Mouse (Mus musculus): Measurements from ENCODE around the gene Gskip. TPM values are rescaled to one million over a fixed set of nuclear protein-coding genes. Genes with fewer than 3 reads are reported as not detected.

The Gskip gene
- 10 to 100 TPM; 51.6 to 52.4 TPM for polyA plus RNA-seq (2017; shearing (Covaris generic))

DNA sequence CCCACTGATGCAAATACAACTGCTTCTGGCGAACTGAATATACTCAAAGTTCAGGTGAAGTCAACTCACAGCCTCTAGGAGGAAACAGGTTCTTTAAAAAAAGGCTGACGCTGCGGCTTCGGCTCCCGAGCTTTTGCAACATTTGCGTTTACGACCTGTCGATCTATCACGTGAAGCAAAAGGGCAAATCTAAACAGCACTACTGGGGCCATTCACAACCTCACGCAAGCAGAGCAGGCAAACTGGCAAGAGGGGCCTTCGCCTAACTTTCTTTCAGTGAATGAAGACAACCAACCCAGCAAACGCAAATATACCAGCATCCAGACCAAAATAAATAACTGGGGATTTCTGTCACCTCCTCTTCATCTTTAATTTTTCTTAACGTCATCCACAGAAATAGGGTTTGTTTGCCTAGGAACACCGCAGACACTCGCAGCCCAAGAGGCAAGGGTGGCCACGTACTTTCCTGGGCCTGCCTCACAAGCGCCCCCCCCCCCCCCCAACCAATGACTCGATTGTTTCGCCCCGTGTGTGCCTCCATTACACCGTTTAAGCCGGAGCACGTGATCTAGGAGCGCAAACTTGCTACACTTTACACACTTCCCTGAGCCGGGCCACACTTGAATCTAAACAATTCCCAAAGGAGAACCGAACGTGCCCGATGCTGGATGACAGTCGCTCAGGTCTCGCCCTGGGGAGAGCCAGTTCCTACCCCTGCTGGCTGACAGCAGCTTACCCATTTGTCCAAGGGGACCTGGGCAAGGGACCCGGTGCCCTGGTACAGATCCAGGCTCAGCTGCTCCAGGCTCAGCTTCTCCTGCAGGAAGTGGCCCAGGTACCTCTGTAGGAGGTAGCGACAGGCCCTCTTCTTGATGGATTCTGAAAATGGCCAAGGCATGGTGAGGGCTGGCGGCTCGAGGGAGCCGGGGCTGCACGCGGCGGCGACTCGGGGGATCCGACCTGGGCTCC is at the start of gene Gskip:
TSS of gene Gskip (plus strand) at position 897 of the 969 bp plus-strand sequence.
- peak; percentile 43 for ATAC-seq

DNA sequence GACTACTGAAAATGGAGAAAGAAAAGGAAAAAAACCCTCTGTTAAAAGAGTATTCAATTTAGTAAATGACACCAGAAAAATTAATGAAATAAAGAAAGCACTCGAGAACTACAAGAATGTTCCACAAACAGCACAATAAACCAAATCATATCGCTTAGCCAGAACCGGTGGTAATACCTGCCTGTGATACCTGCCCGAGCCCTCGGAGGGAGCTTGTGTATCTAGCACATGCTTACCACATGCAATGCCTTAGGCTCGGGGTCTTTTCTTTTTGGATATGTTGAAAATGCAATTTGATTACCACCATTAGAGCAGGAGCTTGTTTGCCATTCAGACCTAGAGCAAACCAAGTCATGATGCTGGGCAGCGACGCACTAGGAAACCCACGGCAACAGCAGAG is 48.1 kb upstream of the Gskip start:
- ATAC-seq = no peak

DNA sequence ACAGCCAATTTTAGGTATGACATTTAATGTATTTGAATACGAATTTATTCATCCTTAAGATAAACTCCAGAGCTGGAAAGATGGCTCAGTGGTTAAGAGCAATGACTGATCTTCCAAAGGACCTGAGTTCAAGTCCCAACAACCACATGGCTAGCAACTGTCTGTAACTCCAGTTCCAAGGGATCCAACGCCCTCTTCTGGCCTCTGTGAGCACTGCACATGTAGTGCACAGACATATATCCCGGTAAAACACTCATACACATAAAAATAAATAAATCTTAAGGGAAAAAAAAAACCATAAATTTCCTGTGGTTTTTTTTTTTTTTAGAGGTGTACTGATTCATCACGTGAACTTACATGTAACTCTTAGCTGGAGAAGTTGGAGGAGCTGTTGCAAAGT is 47.1 kb upstream of the Gskip start:
- no peak for ATAC-seq

DNA sequence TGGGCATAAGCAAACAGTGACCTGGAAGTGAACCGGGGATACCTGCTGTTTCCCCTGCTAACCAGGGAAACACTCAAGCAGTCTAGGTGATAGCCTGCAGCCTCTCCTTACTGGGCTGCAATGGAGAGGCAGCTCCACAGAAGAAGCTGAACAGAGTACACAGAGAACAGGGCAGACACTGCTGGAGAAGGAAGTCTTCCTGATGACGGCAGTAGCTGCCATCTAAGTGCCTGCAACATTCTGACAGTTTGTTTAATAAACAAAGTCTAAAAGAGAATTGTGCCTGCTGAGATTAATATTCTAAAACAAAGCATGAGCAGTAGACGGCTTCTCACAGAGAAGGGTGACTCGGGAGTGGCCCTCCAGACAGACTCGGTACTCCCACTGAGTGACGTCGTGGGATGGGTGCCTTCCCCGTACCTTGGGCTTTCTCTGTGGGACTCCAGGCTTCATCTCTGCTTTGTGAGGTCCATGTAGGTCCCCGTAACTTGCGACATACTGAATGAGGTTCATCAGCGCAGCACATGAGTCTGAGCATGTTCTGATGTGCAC is 41.8 kb upstream of the Gskip start:
- ATAC-seq = no peak

DNA sequence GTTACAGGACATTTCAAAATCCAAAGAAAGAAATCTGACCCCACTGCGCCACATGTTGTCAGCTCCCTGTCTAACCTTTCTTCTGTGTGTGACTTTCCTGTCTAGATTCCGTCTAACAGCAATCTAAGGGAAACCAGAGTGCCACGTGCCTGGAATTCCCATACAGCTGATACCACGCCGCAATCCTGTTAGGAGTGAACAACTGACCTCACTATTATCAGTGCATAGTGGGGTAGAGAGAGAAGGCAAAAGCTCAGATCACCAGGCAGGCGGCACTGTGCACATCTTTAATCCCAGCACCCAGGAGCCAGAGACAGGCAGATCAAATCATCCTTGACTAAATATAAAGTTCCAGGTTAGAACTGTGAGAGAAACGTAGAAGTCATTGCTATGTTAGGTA is 28.8 kb upstream of the Gskip start:
- no peak for ATAC-seq

GRCm38 (mm10) chr12:105676274-105676673 is 8.4 kb upstream of the Gskip start:
- no peak for ATAC-seq

DNA sequence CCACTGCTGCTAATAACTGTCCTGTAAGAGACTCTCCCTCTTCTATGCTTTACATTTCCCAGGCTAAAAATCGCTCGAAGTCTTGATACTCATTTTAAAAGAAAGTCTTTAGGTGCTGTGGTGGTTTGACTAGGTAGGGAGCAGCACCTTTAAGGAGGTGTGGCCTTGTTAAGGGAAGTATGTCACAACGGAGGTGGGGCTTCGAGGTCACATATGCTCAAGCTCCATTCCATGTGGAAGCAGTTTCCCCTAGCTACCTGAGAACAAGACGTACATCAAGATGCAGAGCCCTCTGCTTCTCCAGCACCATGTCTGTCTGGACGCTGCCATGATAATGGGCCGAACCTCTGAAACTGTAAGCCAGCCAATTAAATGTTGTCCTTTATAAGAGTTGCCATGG is 6.4 kb upstream of the Gskip start:
- ATAC-seq = no peak

- ATAC-seq = no peak
Measured at GRCm38 (mm10) chr12:105678762-105679161, 5.9 kb upstream of the Gskip start.

DNA sequence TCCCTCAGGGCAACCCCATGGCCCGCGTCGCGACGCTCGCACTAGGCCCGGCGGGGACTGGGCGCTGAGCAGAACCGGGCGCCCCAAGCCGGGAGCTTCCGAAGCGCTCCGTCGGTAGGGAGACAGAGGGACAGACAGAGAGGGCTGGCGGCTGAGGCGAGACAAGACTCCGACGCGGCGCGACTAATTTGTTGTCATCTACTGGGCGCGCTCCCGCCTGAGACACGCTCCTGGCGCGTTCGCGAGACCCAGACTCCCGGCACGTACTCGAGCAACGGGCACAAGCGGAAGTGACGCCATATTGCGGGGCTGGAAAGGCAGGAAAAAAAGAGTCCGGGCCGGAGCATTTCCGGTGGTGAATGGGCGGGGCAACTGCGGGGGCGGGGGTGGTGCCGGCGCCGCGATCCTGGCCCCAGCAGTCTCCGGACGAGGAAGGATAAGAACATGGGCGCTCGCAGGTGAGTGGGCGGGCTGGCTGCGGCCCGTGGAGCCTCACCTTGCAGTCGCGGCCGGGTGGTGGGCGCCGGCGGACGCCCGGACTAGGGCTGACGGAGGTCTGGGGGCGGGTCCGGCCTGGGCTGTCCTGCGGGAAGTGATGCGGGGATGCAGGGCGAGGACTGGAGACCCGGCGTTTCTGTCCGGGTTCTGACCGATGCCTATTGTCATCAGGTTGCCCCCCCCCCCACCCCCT is 517 bp downstream of the Gskip start, which contains the start of gene Atg2b:
TSS of gene Atg2b (minus strand) at position 211 of the 691 bp plus-strand sequence.
- peak; percentile 72 for ATAC-seq

- no peak for ATAC-seq
Measured at GRCm38 (mm10) chr12:105686791-105687190, 2.2 kb downstream of the Gskip start.

DNA sequence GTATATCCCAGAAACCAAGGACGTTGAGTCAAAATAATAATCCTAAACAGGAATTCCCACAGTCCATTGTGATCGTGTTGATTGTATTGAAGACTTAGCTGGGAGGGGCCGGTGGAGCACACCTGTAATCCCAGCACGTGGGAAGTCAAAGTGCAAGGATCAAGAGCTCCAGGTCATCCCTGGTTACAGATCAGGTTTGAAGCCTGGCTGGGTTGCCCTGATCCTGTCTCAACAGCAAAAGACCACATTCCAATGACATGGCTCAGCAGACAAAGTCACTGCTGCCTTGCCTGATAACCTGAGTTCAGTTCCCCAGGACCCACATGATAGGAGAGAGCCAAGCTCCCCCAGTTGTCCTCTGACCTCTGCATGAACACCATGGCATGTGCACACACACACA is 2.8 kb downstream of the Gskip start:
- no peak for ATAC-seq

DNA sequence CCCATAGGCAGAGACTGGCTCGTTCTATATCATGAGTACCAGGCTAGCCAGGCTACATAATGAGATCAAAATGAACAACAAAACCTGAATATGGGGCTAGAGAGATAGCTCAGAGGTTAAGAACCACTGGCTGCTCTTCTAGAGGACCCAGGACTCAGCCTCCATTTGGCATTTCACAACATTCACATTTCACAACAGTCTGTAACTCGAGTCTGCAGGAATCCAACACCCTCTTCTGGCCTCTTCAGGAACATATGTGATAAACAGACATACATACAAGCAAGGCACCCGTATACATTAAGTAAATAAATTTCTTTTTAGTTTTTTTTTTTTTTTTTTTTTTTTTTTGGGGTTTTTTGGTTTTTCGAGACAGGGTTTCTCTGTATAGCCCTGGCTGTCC is 3.9 kb downstream of the Gskip start:
- no peak for ATAC-seq

- no peak for ATAC-seq
Measured at GRCm38 (mm10) chr12:105689435-105689834, 4.8 kb downstream of the Gskip start.

GRCm38 (mm10) chr12:105694021-105694420 is 9.4 kb downstream of the Gskip start:
- ATAC-seq = no peak

DNA sequence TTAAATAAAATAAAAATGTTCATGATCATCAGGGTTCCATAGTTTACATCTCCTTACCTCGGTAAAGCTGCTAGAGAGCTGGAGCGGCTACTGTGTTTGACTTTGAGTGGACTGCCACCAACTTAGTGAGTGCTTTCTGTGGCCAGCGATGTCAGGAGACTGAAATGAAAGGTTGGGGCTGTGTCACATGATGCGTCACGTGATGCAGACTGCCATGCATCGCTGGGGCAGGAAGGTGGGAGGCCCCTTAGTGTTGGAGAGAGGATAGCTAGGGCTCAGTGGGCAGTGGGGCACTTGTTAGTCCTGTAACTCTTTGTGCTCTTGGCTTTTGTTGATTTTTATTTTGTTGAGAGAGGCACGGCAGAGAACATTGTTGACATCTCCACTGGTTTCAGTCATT is 11.2 kb downstream of the Gskip start:
- no peak for ATAC-seq

DNA sequence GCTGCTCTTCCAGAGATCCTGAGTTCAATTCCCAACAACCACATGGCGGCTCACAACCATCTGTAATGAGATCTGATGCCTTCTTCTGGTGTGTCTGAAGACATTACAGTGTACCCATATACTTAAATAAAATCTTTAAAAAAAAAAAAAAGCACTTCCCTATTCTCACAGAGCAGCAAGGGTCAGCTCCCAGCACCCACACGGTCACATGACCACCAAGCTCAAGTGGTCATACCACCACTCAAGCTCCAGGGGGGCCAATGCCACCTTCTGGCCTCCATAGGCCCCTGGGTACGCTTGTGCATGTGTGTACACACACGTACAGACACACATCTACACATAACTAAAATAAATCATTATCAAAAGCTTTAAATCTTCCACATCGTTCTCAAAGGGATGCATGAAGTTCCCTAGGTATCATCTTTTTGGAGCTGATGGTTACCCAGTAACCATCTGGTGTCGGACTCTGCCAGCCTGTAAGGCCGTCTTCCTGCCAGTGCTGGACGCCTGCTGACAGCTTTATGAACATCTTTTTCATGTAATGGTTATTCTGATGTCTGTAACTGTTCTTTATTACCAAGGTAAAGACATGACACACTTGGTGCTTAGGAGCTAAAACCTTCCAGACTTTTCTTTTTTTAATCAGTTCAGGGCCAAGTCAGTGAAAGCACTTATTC is 12.6 kb downstream of the Gskip start:
- no peak for ATAC-seq

- no peak for ATAC-seq
Measured at GRCm38 (mm10) chr12:105700433-105700832, 15.8 kb downstream of the Gskip start.

GRCm38 (mm10) chr12:105705799-105706487 is 21.3 kb downstream of the Gskip start, which contains the start of gene Ak7:
Gene Ak7 (plus strand): TSS chr12:105705976.
- no peak for ATAC-seq

GRCm38 (mm10) chr12:105718616-105719015 is 34.0 kb downstream of the Gskip start:
- ATAC-seq = peak; percentile 46

DNA sequence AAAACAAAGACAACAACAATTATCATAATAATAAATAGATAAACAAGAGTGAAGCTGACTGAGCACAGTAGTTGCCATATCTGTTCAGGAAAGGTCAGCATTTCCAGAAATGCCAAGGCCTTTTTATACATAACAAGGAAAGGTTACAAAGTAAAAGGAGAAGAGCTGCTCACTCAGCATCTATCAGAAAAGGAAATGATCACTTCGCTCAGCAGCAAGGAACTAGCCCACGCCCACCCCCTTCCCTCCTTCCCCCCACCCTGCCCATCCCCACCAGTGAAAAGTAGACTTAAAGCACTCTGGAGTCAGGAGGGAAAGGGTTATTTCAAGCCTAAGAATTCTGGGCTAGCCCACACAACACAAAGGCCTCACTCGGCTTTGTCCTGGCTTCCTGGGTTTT is 35.6 kb downstream of the Gskip start:
- ATAC-seq = no peak

DNA sequence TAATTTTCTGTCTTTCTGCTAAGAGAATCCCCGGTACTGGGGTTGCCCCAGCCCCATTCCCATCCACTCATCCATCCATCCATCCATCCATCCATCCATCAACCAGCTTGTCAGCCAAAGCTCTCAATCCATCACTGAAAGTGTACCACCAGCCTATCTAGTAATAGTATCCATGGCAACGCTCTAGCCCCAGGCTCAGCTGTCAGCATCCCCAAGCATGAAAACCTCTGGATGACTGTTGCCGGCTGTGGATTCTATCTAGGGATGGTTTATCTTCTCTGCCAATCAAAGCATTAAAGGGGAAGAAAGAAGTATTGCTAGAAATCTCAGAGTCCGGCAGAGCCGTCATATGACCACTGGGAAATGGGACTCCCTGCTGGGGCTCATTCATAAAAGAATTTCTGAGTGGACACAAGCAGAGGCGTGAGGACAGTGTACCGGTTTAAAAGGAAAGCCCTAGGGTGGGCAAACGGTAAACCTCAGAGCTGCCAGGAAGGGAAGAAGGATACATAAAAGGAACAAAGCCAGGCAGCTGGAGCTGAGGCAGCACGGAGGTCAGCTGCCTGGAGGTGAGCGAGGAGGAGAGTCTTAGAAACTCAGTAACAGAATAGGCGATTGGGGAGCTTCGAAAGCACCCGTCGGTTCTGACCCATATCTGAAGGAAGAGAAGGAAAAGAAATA is 37.0 kb downstream of the Gskip start:
- ATAC-seq = no peak
